Mouse (Mus musculus): ENCODE results near the gene Tesk2. TPM values are rescaled to one million over a fixed set of nuclear protein-coding genes. Genes with fewer than 3 reads are reported as not detected.
A peak's percentile ranks its signal among the peaks of the same experiment; 100 is the strongest.

Tesk2 gene
- total and polyA plus RNA-seq, 3 experiments: 3.5 to 7.0 (median 5.8) TPM

- TF ChIP-seq USF2 (conservative IDR thresholded peaks at IDR 0.05; ENCODE audit: low read depth, low read length): no peak
Observed at GRCm38 (mm10) chr4:116708201-116708764, 12.5 kb upstream of the Tesk2 start, which contains the start of the genes Mmachc and Ccdc163 (continued).

- peaks cover 10 to 27% of the 10 kb centered on the region in 2 experiments for H3K36me3 ChIP-seq (replicated peaks in 1 of 2; ENCODE audit: control insufficient read depth in 1 of 2, insufficient read depth in 1 of 2, low read length in 1 of 2)
- dilution Hi-C loops (cut with MboI; ENCODE audit: extremely low pct_ligation_motif_present, extremely low pct_unique_long_range_greater_than_20kb, low sequenced_read_pairs): no loop called here
- H3K27ac ChIP-seq (ENCODE audit: insufficient read depth, low read depth): peak overlapping the region; percentile 56
- TF ChIP-seq MEF2A (IDR thresholded peaks at IDR 0.05; ENCODE audit: borderline replicate concordance, low read depth, low read length): no peak
- 0 out of 2 replicates have a peak, but pooled peaks have one; percentile 28 for TF ChIP-seq TBP (conservative IDR thresholded peaks at IDR 0.05; ENCODE audit: low read depth, low read length)
- TF ChIP-seq RCOR1 (conservative IDR thresholded peaks at IDR 0.05; ENCODE audit: low read depth, low read length): no peak
- peak; percentile 90 for TF ChIP-seq ZNF384 (IDR thresholded peaks at IDR 0.05; ENCODE audit: low read depth, low read length)
- no peak for TF ChIP-seq ELF1 (IDR thresholded peaks at IDR 0.05; ENCODE audit: low read depth, low read length)
- in situ Hi-C loops (cut with MboI; ENCODE audit: low pct_ligation_motif_present, low pct_unique_long_range_greater_than_20kb, low sequenced_read_pairs): no loop called here
- peaks cover 0 to 32% of the 10 kb centered on the region in 2 experiments; a peak in 2 of 4 replicates for H3K4me1 ChIP-seq (ENCODE audit: control insufficient read depth in 1 of 2, insufficient read depth in 2 of 2)
- peak overlapping the region; percentile 65 for H3K9ac ChIP-seq (ENCODE audit: insufficient read depth, low read depth)
- H3K79me2 ChIP-seq (replicated peaks; ENCODE audit: control insufficient read depth, extremely low read depth, insufficient read depth, poor library complexity, severe bottlenecking): peaks cover 8% of the 10 kb centered on the region
- no peaks in the 10 kb centered on the region for H3K27me3 ChIP-seq (replicated peaks)
- H3K9me3 ChIP-seq (replicated peaks; ENCODE audit: low read length): no peaks in the 10 kb centered on the region
- no peak for DNase-seq (ENCODE audit: extremely low read depth)
- peak overlapping the region; percentile 88 for H3K4me2 ChIP-seq (ENCODE audit: insufficient read depth, low read depth, poor library complexity, severe bottlenecking)
- H3K4me3 ChIP-seq (replicated peaks in 1 of 3; ENCODE audit: low read depth in 2 of 3, low read length in 2 of 3, poor library complexity in 1 of 3): peak overlapping the region; percentile 57 to 73 (median 65)
Observed at GRCm38 (mm10) chr4:116708791-116709390, 11.9 kb upstream of the Tesk2 start.

- dilution Hi-C loops (cut with MboI; ENCODE audit: extremely low pct_ligation_motif_present, extremely low pct_unique_long_range_greater_than_20kb, low sequenced_read_pairs): no loop called here
Observed at GRCm38 (mm10) chr4:116710154-116710553, 10.6 kb upstream of the Tesk2 start.

More at GRCm38 (mm10) chr4:116710154-116710553, 10.6 kb upstream of the Tesk2 start:
- no peak for DNase-seq (ENCODE audit: extremely low read depth)
- Histone ChIP-seq H3K36me3 (replicated peaks in 1 of 2; ENCODE audit: control insufficient read depth in 1 of 2, insufficient read depth in 1 of 2, low read length in 1 of 2) (peaks cover 12 to 26% of the 10 kb centered on the region in 2 experiments), H3K27me3 (replicated peaks) (no peaks in the 10 kb centered on the region), H3K4me3 (replicated peaks in 1 of 3; ENCODE audit: low read depth in 2 of 3, low read length in 2 of 3, poor library complexity in 1 of 3) (peak overlapping the region; percentile 57 to 73 (median 57)), H3K9ac (ENCODE audit: insufficient read depth, low read depth) (peak overlapping the region; percentile 65), H3K4me2 (ENCODE audit: insufficient read depth, low read depth, poor library complexity, severe bottlenecking) (peak overlapping the region; percentile 88), H3K9me3 (replicated peaks; ENCODE audit: low read length) (no peaks in the 10 kb centered on the region), H3K79me2 (replicated peaks; ENCODE audit: control insufficient read depth, extremely low read depth, insufficient read depth, poor library complexity, severe bottlenecking) (peaks cover 8% of the 10 kb centered on the region), H3K4me1 (ENCODE audit: control insufficient read depth in 1 of 2, insufficient read depth in 2 of 2) (peaks cover 0 to 32% of the 10 kb centered on the region in 2 experiments; a peak in 2 of 4 replicates), H3K27ac (ENCODE audit: insufficient read depth, low read depth) (peak overlapping the region; percentile 56)
- TF ChIP-seq MYC (IDR thresholded peaks at IDR 0.05; ENCODE audit: low read depth, low read length) (0 out of 2 replicates have a peak, but pooled peaks have one; percentile 9), RCOR1 (conservative IDR thresholded peaks at IDR 0.05; ENCODE audit: low read depth, low read length) (no peak), CHD2 (IDR thresholded peaks at IDR 0.05; ENCODE audit: low read length) (no peak), USF2 (conservative IDR thresholded peaks at IDR 0.05; ENCODE audit: low read depth, low read length) (no peak), TCF12 (IDR thresholded peaks at IDR 0.05; ENCODE audit: low read depth, low read length) (0 out of 2 replicates have a peak, but pooled peaks have one; percentile 2), MAFK (IDR thresholded peaks at IDR 0.05; ENCODE audit: insufficient replicate concordance, low read length) (0 out of 2 replicates have a peak, but pooled peaks have one; percentile 4), ELF1 (IDR thresholded peaks at IDR 0.05; ENCODE audit: low read depth, low read length) (peak; percentile 73), TBP (conservative IDR thresholded peaks at IDR 0.05; ENCODE audit: low read depth, low read length) (peak; percentile 96), NELFE (IDR thresholded peaks at IDR 0.05; ENCODE audit: low read depth, low read length) (no peak)
- in situ Hi-C loops (cut with MboI; ENCODE audit: low pct_ligation_motif_present, low pct_unique_long_range_greater_than_20kb, low sequenced_read_pairs): no loop called here
